Mouse (Mus musculus) urinary bladder, postnatal 4 days (tissue): ENCODE data around the gene Emc10.

Experiments used
- DNase-seq, 2 experiments: peaks; one replicate each; pipeline ENCODE4 v3.0.0; 2021 to 2022; ENCODE audit warnings: low spot score in 2 of 2

Gene Emc10

DNA sequence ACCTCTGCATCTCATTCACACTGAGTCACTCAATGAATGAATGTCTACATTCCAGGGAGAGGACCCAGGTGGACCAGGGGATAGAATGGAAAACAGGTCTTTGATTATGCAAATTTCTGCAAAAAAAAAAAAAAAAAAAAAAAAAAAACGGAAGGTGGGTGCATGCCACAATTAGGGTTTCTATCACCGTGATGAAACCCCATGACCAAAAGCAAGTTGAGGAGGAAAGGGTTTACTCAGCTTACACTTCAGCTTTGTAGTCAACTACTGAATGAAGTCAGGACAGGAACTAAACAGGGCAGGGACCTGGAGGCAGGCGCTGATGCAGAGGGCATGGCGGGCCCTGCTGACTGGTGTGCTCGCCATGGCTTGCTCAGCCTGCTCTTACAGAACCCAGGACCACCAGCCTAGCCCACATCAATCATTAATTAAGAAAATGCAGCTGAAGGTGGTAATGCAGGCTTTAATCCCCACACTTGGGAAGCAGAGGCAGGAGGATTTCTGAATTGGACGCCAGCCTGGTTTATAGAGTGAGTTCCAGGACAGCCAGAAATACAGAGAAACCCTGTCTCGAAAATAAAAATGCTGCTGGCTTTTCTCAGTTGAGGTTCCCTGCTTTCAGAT is 10.6 kb downstream of the Emc10 start:
- DNase-seq, result peak; percentile 9 to 36

DNA sequence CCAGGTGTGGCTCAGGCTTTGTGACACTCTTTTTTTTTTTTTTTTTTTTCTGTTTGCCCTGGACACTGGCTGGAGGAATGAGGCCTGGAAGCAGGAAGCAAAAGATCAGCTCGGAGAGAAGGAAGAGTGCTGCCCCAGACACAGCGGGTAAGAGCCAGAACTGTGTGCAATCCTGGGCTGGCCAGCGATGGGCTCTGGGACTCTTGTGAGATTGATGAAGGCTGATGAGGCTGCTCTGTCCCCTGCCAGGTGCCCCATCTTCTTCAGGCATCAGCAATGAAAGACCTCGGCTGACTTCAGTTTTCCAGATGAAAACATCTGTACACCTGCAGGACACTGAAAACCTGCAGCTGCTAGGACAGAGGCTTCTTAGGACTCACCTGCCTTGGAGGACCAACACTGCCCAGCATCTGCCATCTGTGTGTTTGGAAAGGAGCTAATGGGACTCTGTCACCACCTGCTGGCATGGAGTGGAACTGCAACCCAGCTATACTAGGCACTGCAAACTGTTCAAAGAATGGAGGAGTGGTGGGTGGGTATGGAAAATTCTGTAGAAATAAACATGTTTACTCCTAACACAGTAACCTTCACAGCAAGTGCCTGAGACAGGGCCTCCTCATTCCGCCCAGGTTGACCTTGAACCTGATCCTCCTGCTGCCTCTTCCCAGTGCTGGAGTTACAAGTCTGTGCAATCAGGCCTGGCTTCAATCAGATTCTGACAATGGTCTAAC is 11.3 kb downstream of the Emc10 start:
- peak; percentile 35 to 80 for DNase-seq

DNA sequence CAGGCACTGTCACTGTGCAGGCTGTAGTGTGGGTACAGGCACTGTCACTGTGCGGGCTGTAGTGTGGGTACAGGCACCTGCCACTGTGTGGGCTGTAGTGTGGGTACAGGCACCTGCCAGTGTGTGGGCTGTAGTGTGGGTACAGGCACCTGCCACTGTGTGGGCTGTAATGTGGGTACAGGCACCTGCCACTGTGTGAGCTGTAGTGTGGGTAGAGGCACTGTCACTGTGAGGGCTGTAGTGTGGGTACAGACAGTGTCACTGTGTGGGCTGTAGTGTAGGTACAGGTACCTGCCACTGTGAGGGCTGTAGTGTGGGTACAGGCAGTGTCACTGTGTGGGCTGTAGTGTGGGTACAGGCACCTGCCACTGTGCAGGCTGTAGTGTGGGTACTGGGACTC is 12.2 kb downstream of the Emc10 start:
- no peak for DNase-seq

- no peak for DNase-seq
Measured at GRCm38 (mm10) chr7:44482836-44483435, 13.4 kb downstream of the Emc10 start.

GRCm38 (mm10) chr7:44475046-44475614 is 21.2 kb downstream of the Emc10 start:
- DNase-seq, result peak in 1 of 2 experiments; percentile 44

DNA sequence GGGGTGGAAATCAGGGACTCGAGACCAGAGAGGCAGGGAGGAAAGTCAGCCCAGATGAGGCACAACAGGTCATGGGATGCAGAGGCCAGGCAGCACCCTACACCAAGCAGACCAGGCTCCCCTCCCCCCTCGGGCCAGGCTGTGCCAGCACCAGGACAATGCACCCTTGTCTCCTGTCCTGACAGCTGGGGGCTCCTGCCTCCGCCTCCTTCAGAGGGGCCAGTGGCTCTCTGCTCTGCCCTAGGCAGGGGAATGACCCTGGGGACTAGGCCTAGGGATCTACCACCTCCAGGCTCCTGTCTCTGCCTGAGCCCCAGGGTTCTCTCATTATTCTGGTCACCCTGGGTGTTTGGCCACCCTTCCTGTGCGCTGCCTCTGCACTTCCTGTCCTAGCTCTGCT is 21.9 kb downstream of the Emc10 start:
- no peak for DNase-seq

DNA sequence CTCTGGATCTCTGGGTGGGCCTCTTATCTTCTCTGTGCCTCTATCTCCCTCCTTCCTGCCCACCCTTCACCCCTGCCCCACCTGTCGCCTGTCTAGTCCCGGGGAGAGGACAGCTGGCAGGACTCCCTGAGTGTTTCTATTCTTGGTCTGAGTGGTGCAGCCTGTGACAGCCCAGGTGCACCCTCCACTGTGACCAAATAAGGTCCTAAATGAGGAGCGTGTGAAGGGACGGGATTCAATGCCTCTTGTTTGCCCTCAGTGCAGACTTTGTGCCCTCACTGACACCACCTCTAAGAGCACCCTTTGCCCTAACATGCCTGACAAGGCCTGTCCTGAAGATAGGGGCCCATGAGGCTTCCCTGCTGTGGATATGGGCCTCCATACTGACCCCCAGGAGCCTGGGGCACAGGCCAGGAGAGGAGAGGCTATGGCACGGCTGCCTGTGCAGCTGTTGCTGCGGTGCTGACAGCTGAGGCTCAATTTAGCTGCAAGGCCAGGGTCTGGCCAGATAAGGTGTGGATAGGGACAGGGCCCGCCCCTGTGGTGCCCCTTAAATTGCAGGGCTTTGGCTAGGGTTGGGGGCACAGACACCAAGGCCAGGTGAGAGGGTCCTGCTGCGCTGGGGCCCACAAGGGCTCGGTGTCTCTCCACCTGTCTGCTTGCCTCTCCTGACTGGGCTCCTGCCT is 23.2 kb downstream of the Emc10 start:
- DNase-seq, result no peak

- DNase-seq, result no peak
Measured at GRCm38 (mm10) chr7:44472558-44472885, 23.8 kb downstream of the Emc10 start.

DNA sequence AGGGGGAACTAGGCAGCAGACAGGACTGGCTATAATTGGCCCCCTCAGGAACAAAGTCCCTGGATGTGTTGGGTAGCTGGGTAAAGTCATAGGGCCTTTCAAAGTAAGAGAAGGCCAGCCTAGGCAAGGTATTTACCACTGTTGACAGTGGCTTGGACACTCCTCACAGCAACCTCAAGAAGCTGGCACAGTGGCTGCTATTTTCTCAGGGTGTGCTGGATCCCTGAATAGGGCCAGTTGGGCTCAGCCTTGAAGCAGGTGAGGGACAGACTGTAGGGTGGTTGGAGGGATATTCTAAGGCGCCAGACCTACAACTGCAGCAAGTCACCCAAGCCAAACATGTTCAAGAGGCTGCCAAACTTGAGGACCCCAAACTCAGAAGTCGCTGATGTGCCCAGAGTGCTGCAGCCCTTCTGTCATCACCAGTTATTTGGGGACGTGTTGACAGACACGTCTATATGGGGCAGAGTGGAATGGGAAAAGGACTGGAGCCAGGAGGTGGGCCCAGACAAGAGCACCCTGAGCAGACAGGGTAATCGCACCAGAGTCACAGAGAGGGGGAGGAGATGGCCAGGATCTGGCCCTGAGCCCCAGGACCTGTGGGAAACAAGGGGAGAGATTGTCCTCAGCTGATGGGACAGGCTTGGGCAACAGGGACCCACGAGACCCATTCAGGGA is 24.3 kb downstream of the Emc10 start:
- DNase-seq, result peak in 1 of 2 experiments; percentile 36

DNA sequence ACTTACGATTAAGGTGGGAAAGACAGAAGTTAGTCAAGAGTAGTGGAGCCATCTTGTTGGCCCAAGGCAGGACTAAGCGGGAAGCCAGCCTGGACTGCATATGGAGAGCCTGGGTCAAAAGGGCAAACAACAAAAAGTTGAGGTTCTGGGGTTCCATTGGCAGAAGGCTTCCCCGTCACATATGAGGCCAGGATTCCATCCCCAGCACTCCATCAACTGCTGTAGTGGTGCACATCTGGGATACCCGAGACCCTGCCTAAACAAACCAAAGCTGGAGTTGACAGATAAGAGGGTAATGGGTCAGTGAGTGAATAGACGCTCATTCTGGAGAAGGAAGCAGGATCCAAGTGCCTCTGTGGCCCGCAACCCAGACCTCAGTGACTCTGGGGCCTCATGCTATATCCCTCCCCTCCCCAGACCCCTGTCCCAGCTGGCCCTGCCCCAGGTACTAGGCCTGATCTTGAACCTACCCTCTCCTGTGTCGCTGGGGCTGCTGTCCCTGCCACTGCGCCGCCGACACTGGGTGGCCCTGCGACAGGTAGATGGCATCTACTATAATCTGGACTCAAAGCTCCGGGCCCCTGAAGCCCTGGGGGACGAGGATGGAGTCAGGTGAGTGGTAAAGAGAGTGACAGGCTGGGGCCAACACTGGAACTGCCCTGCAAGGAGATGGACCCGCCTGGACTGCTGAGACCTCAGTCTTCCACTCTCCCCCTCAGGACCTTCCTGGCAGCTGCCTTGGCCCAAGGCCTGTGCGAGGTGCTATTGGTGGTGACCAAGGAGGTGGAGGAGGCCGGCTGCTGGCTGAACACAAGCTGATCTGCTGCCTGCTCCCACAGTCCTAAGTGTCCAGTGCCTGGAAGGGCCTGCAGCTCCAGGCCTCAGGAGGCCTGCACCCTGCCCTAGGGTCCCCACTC is 25.4 kb downstream of the Emc10 start:
- DNase-seq, result no peak

- peak in 1 of 2 experiments; percentile 55 for DNase-seq
Measured at GRCm38 (mm10) chr7:44469677-44470675, 26.4 kb downstream of the Emc10 start.

GRCm38 (mm10) chr7:44468644-44469285 is 27.6 kb downstream of the Emc10 start:
- DNase-seq, result no peak

- DNase-seq, result peak; percentile 90 to 91
Measured at GRCm38 (mm10) chr7:44467811-44468411, 28.4 kb downstream of the Emc10 start, which contains the start of gene Josd2. TSS of gene Josd2 (plus strand) at chr7:44467980.

GRCm38 (mm10) chr7:44466888-44467311 is 29.4 kb downstream of the Emc10 start:
- DNase-seq, result no peak

- no peak for DNase-seq
Measured at GRCm38 (mm10) chr7:44466006-44466887, 30.1 kb downstream of the Emc10 start.

DNA sequence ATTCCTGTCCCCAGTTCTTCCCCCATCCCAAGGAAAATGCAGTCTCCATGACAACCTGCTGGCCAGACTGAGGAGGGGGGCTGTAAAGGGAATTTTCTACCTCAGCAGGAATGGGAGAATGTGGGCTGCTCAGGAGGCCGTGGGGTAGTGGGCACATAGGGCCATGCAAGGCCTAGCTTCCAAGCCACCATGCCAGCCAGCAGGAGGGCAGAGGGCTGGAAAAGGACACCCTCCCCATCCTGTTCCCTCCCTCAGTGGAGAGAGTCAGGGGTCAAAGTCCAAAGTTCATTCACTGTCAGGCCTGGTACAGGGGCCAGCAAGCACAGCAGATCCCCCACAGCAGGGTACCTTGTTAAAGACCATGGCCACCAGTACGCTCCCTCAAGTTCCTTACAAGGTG is 31.2 kb downstream of the Emc10 start, which contains the start of gene Aspdh:
Gene Aspdh (plus strand): TSS at position 281 of the 400 bp plus-strand sequence.
- no peak for DNase-seq

GRCm38 (mm10) chr7:44464511-44464910 is 31.8 kb downstream of the Emc10 start:
- DNase-seq, result no peak
